Mouse (Mus musculus) CH12.LX (cell line): ENCODE data around the gene Gprin1. TPM values are rescaled to one million over a fixed set of nuclear protein-coding genes. Genes with fewer than 3 reads are reported as not detected.

Experiments used
- DNase-seq: peaks from one replicate; pipeline ENCODE4 v3.0.0-alpha.2; 2013; ENCODE audit errors: extremely low read depth
- H3K27ac ChIP-seq: 2 replicates; pipeline ENCODE4 v1.5.1; 2012; ENCODE audit warnings: low read depth, mild to moderate bottlenecking, control low read depth, moderate library complexity; ENCODE audit not compliant: insufficient read depth
- H3K27me3 ChIP-seq: replicated peaks from 2 replicates; pipeline ENCODE3; 2012; ENCODE audit warnings: inconsistent platforms
- H3K36me3 ChIP-seq, 2 experiments: replicated peaks in 1 of 2; 2 replicates each; pipeline versions ENCODE3 to v1.6.1; 2012; ENCODE audit warnings: inconsistent platforms in 1 of 2, low read length in 1 of 2, mild to moderate bottlenecking in 1 of 2, mixed read lengths in 1 of 2, moderate library complexity in 1 of 2; ENCODE audit not compliant: control insufficient read depth in 1 of 2, insufficient read depth in 1 of 2
- H3K4me1 ChIP-seq, 2 experiments: 2 replicates each; pipeline ENCODE4 v1.6.1; 2012; ENCODE audit warnings: inconsistent platforms in 1 of 2, moderate library complexity in 1 of 2; ENCODE audit not compliant: insufficient read depth in 2 of 2, control insufficient read depth in 1 of 2
- H3K4me2 ChIP-seq: 2 replicates; pipeline ENCODE4 v1.6.1; 2012; ENCODE audit warnings: low read depth, mild to moderate bottlenecking, control low read depth; ENCODE audit not compliant: poor library complexity, insufficient read depth, severe bottlenecking
- H3K4me3 ChIP-seq, 3 experiments: fragments of 150-350 bp in 1 of 3; sonication (generic) in 1 of 3; replicated peaks in 1 of 3; 2 replicates each; pipeline versions ENCODE3 to v1.5.1; 2011 to 2012; ENCODE audit warnings: low read depth in 2 of 3, low read length in 2 of 3, mild to moderate bottlenecking in 2 of 3, moderate library complexity in 2 of 3, control low read depth in 1 of 3, improper control_type of control experiment in 1 of 3, inconsistent platforms in 1 of 3, mixed read lengths in 1 of 3; ENCODE audit not compliant: poor library complexity in 1 of 3
- H3K79me2 ChIP-seq: replicated peaks from 2 replicates; pipeline ENCODE4 v1.6.1; 2012; ENCODE audit warnings: mild to moderate bottlenecking, moderate library complexity; ENCODE audit not compliant: control insufficient read depth, poor library complexity, insufficient read depth, severe bottlenecking; ENCODE audit errors: extremely low read depth
- H3K9ac ChIP-seq: 2 replicates; pipeline ENCODE4 v1.6.1; 2012; ENCODE audit warnings: low read depth, mild to moderate bottlenecking, control low read depth, moderate library complexity; ENCODE audit not compliant: insufficient read depth
- H3K9me3 ChIP-seq: replicated peaks from 2 replicates; pipeline ENCODE3; 2012; ENCODE audit warnings: low read length, inconsistent platforms, mixed read lengths
- CHD1 ChIP-seq: IDR thresholded peaks from 2 replicates; pipeline ENCODE4 v1.6.1; 2012; ENCODE audit warnings: low read depth, low read length, improper control_type of control experiment, inconsistent platforms
- CHD2 ChIP-seq: IDR thresholded peaks from 2 replicates; pipeline ENCODE4 v1.6.1; 2011; ENCODE audit warnings: low read length, improper control_type of control experiment
- CTCF ChIP-seq, 2 experiments: IDR thresholded peaks in 1 of 2; conservative IDR thresholded peaks in 1 of 2; 2 replicates each; pipeline ENCODE4 v1.5.1; 2011 to 2012; ENCODE audit warnings: low read depth in 2 of 2, low read length in 2 of 2, improper control_type of control experiment in 1 of 2, inconsistent platforms in 1 of 2, mild to moderate bottlenecking in 1 of 2, moderate library complexity in 1 of 2
- E2F4 ChIP-seq: IDR thresholded peaks from 2 replicates; pipeline ENCODE4 v1.6.1; 2011; ENCODE audit warnings: low read depth, low read length, improper control_type of control experiment; ENCODE audit not compliant: insufficient replicate concordance
- IRF4 ChIP-seq: IDR thresholded peaks from 2 replicates; pipeline ENCODE4 v1.6.1; 2014; ENCODE audit warnings: low read depth, mild to moderate bottlenecking, inconsistent platforms, low read length, improper control_type of control experiment
- JUND ChIP-seq: conservative IDR thresholded peaks from 2 replicates; pipeline ENCODE4 v1.6.1; 2011; ENCODE audit warnings: low read depth, low read length, improper control_type of control experiment
- KAT2A ChIP-seq: IDR thresholded peaks from 2 replicates; pipeline ENCODE4 v1.6.1; 2012; ENCODE audit warnings: low read length, improper control_type of control experiment, inconsistent platforms; ENCODE audit not compliant: insufficient replicate concordance
- MAX ChIP-seq: IDR thresholded peaks from 2 replicates; pipeline ENCODE4 v1.6.1; 2011; ENCODE audit warnings: low read length, improper control_type of control experiment
- MAZ ChIP-seq: IDR thresholded peaks from 2 replicates; pipeline ENCODE4 v1.6.1; 2012; ENCODE audit warnings: low read depth, mild to moderate bottlenecking, inconsistent platforms, low read length, improper control_type of control experiment, moderate library complexity
- MXI1 ChIP-seq: IDR thresholded peaks from 2 replicates; pipeline ENCODE4 v1.6.1; 2011; ENCODE audit warnings: mild to moderate bottlenecking, low read depth, low read length, improper control_type of control experiment
- NELFE ChIP-seq: IDR thresholded peaks from 2 replicates; pipeline ENCODE4 v1.6.1; 2011; ENCODE audit warnings: low read depth, low read length, improper control_type of control experiment
- PAX5 ChIP-seq: IDR thresholded peaks from 2 replicates; pipeline ENCODE4 v1.6.1; 2012; ENCODE audit warnings: low read length, inconsistent platforms, mixed read lengths
- POLR2A ChIP-seq: IDR thresholded peaks from 2 replicates; pipeline ENCODE4 v1.6.1; 2011; ENCODE audit warnings: low read depth, mild to moderate bottlenecking, improper control_type of control experiment, low read length
- RAD21 ChIP-seq: IDR thresholded peaks from 2 replicates; pipeline ENCODE4 v1.6.1; 2011; ENCODE audit warnings: low read depth, mild to moderate bottlenecking, low read length, improper control_type of control experiment, moderate library complexity
- RCOR1 ChIP-seq: conservative IDR thresholded peaks from 2 replicates; pipeline ENCODE4 v1.6.1; 2012; ENCODE audit warnings: low read depth, mild to moderate bottlenecking, inconsistent platforms, low read length, improper control_type of control experiment
- SMC3 ChIP-seq: IDR thresholded peaks from 2 replicates; pipeline ENCODE4 v1.6.1; 2011; ENCODE audit warnings: low read depth, low read length, improper control_type of control experiment
- TCF12 ChIP-seq: IDR thresholded peaks from 2 replicates; pipeline ENCODE4 v1.6.1; 2014; ENCODE audit warnings: low read depth, mild to moderate bottlenecking, inconsistent platforms, low read length, improper control_type of control experiment
- ZMIZ1 ChIP-seq: IDR thresholded peaks from 2 replicates; pipeline ENCODE4 v1.6.1; 2012; ENCODE audit warnings: low read depth, mild to moderate bottlenecking, inconsistent platforms, low read length, improper control_type of control experiment
- ZNF384 ChIP-seq: IDR thresholded peaks from 2 replicates; pipeline ENCODE4 v1.6.1; 2012; ENCODE audit warnings: low read depth, low read length, improper control_type of control experiment, inconsistent platforms
- dilution Hi-C: fragments of 300-500 bp; cut with MboI; formaldehyde crosslinking; loops from 2 replicates; pipeline ENCODE4 v1.14.3; 2020; ENCODE audit warnings: low sequenced_read_pairs; ENCODE audit not compliant: extremely low pct_unique_long_range_greater_than_20kb, extremely low pct_ligation_motif_present
- in situ Hi-C: fragments of 300-500 bp; cut with MboI; formaldehyde crosslinking; loops from 3 replicates; pipeline ENCODE4 v1.14.3; 2019; ENCODE audit warnings: low sequenced_read_pairs, low pct_ligation_motif_present, low pct_unique_long_range_greater_than_20kb, mixed read lengths
- polyA plus RNA-seq: library from polyadenylated mRNA; unstranded; fragments of >175 nt; gene quantifications from 2 replicates; pipeline ENCODE4 v1.2.1, GENCODE M21; 2012; ENCODE audit warnings: low read depth; ENCODE audit not compliant: insufficient read length
- total RNA-seq, 2 experiments: library from RNA; depleted of rRNA; stranded (reverse); fragments of 300-350 nt in 1 of 2; fragments of >200 nt in 1 of 2; gene quantifications; 2 replicates each; pipeline ENCODE4 v1.2.3; 2012 to 2014

Gprin1 gene
- total and polyA plus RNA-seq, 3 experiments = not detected

DNA sequence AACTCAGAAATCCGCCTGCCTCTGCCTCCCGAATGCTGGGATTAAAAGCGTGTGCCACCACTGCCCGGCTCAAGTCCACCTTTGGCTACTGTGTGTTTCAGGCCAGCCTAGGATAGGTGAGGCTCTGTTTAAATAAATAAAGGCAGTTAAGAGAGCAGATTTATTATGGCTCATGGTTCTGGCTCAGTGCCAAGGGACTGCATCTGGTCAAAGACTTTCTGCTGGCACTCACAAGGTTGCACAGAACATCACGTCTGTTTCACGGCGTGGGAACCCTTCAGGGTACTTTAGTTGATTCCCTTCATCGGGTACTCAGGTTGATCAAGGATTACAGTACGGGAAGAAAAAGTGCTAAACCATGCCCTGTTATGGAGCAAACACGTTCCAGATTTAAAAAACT, 34.7 kb downstream of the Gprin1 start:
- Histone ChIP-seq H3K9me3 (peaks cover 13% of the 10 kb centered on the region), H3K9ac (no peak overlapping the region), H3K79me2 (no peaks in the 10 kb centered on the region), H3K27me3 (peaks cover 78% of the 10 kb centered on the region), H3K4me2 (no peak overlapping the region), H3K4me3 (no peak overlapping the region), H3K27ac (no peak overlapping the region), H3K4me1 (no peaks in the 10 kb centered on the region), H3K36me3 (no peaks in the 10 kb centered on the region)
- in situ Hi-C loops (no loop called here), dilution Hi-C loops (no loop called here)
- DNase-seq = no peak
- TF ChIP-seq SMC3 (no peak), ZMIZ1 (no peak), ZNF384 (no peak), MXI1 (no peak), PAX5 (no peak), POLR2A (no peak), RCOR1 (no peak), MAX (no peak), NELFE (no peak), E2F4 (no peak), RAD21 (no peak), IRF4 (no peak), KAT2A (no peak), TCF12 (no peak), CHD1 (no peak), MAZ (no peak), CHD2 (no peak)

DNA sequence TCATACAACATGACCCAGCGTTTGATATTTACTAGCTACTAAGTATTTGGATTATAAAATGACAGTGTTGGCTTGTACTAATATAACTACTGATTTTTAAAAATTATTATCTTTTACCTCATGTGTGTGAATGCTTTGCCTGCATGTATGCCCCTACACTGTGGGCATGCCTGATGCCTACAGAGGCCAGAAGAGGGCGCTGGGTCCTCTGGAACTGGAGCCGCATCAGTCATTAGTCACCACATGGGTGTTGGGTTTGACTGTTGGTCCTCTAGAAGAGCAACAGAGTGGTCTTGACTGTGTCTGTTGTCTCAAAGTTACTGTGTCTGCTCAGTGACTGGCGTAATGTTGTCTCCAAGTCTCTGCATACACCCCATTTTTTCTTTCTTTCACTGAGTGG, 35.3 kb downstream of the Gprin1 start:
- H3K36me3 ChIP-seq = no peaks in the 10 kb centered on the region
- dilution Hi-C loops (no loop called here), in situ Hi-C loops (no loop called here)
- H3K9ac ChIP-seq = no peak overlapping the region
- H3K4me1 ChIP-seq = no peaks in the 10 kb centered on the region
- peaks cover 13% of the 10 kb centered on the region for H3K9me3 ChIP-seq
- no peak for TF ChIP-seq JUND
- TF ChIP-seq CTCF (conservative IDR thresholded peaks at IDR 0.05 in 1 of 2, IDR thresholded peaks at IDR 0.05 in 1 of 2; ENCODE audit: low read depth in 2 of 2, low read length in 2 of 2) = peak in 1 of 2 experiments; percentile 52; a peak in 2 of 4 replicates
- TF ChIP-seq ZNF384 = no peak
- H3K4me2 ChIP-seq = no peak overlapping the region
- no peak overlapping the region for H3K27ac ChIP-seq
- H3K79me2 ChIP-seq = no peaks in the 10 kb centered on the region
- H3K27me3 ChIP-seq = peaks cover 76% of the 10 kb centered on the region
- no peak for DNase-seq
- no peak overlapping the region for H3K4me3 ChIP-seq
